Mouse (Mus musculus): ENCODE measurements around the gene Trim11. TPM values are rescaled to one million over a fixed set of nuclear protein-coding genes. Genes with fewer than 3 reads are reported as not detected.
"Not testable (repeated sequence)": the region's sequence is repeated elsewhere in the genome, so short reads cannot be mapped to it uniquely, and the experiment has no call there.

The Trim11 gene
- polyA plus RNA-seq, 1 experiment from 2014 or later, result 36.1 TPM

GRCm38 (mm10) chr11:58951210-58951609 is 26.7 kb upstream of the Trim11 start:
- no peak overlapping the region for H3K4me2 ChIP-seq (ENCODE audit: low read length)
- no peak overlapping the region for H3K4me3 ChIP-seq (ENCODE audit: control insufficient read depth in 1 of 2, insufficient read depth in 1 of 2, low read depth in 1 of 2, low read length in 2 of 2)
- 73% methylated on average over 5 of the region's 5 CpGs for WGBS
- H3K9ac ChIP-seq (ENCODE audit: low read length), result no peak overlapping the region
- ATAC-seq (ENCODE audit: insufficient number of reproducible peaks, insufficient read depth, low FRiP score, low read depth), result no peak
- no peaks in the 10 kb centered on the region for H3K9me3 ChIP-seq (ENCODE audit: control insufficient read depth, low read length)
- H3K27ac ChIP-seq (replicated peaks in 1 of 2; ENCODE audit: control insufficient read depth in 1 of 2, insufficient read depth in 1 of 2, low read depth in 2 of 2, low read length in 2 of 2), result no peak overlapping the region
- H3K4me1 ChIP-seq (ENCODE audit: control insufficient read depth in 2 of 2, insufficient read depth in 2 of 2, low read length in 2 of 2), result peaks cover 8 to 18% of the 10 kb centered on the region in 2 experiments
- H3K27me3 ChIP-seq (ENCODE audit: control insufficient read depth, insufficient read depth, low read length), result peaks cover 13% of the 10 kb centered on the region; the same call in 1 of the 2 replicates
- no peaks in the 10 kb centered on the region for H3K36me3 ChIP-seq (ENCODE audit: control insufficient read depth, insufficient read depth, low read length)

GRCm38 (mm10) chr11:58953351-58954169 is 24.3 kb upstream of the Trim11 start:
- peaks cover 7% of the 10 kb centered on the region; the same call in 1 of the 2 replicates for H3K27me3 ChIP-seq (ENCODE audit: control insufficient read depth, insufficient read depth, low read length)
- H3K4me2 ChIP-seq (ENCODE audit: low read length), result peak overlapping the region; percentile 95
- H3K4me3 ChIP-seq (ENCODE audit: control insufficient read depth in 1 of 2, insufficient read depth in 1 of 2, low read depth in 1 of 2, low read length in 2 of 2), result peak overlapping the region; percentile 55 to 57
- H3K27ac ChIP-seq (replicated peaks in 1 of 2; ENCODE audit: control insufficient read depth in 1 of 2, insufficient read depth in 1 of 2, low read depth in 2 of 2, low read length in 2 of 2), result peak overlapping the region; percentile 76 to 96
- H3K36me3 ChIP-seq (ENCODE audit: control insufficient read depth, insufficient read depth, low read length), result peaks cover 21% of the 10 kb centered on the region
- H3K9ac ChIP-seq (ENCODE audit: low read length), result peak overlapping the region; percentile 83
- H3K9me3 ChIP-seq (ENCODE audit: control insufficient read depth, low read length), result no peaks in the 10 kb centered on the region
- ATAC-seq (ENCODE audit: insufficient number of reproducible peaks, insufficient read depth, low FRiP score, low read depth), result peak; percentile 33
- peaks cover 9 to 29% of the 10 kb centered on the region in 2 experiments for H3K4me1 ChIP-seq (ENCODE audit: control insufficient read depth in 2 of 2, insufficient read depth in 2 of 2, low read length in 2 of 2)
- 1% methylated on average over 33 of the region's 33 CpGs for WGBS

DNA sequence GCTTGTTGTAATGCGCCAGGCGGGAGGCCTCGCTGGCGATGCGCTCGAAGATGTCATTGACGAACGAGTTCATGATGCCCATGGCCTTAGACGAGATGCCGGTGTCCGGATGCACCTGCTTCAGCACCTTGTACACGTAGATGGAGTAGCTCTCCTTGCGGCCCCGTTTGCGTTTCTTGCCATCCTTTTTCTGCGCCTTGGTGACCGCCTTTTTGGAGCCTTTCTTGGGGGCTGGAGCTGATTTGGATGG is 23.8 kb upstream of the Trim11 start:
- peaks cover 9 to 30% of the 10 kb centered on the region in 2 experiments for H3K4me1 ChIP-seq (ENCODE audit: control insufficient read depth in 2 of 2, insufficient read depth in 2 of 2, low read length in 2 of 2)
- H3K4me3 ChIP-seq (ENCODE audit: control insufficient read depth in 1 of 2, insufficient read depth in 1 of 2, low read depth in 1 of 2, low read length in 2 of 2), result peak overlapping the region; percentile 55 to 57
- peak overlapping the region; percentile 95 for H3K4me2 ChIP-seq (ENCODE audit: low read length)
- H3K9ac ChIP-seq (ENCODE audit: low read length), result peak overlapping the region; percentile 83
- H3K36me3 ChIP-seq (ENCODE audit: control insufficient read depth, insufficient read depth, low read length), result peaks cover 22% of the 10 kb centered on the region
- ATAC-seq (ENCODE audit: insufficient number of reproducible peaks, insufficient read depth, low FRiP score, low read depth); H3K27me3 ChIP-seq (ENCODE audit: control insufficient read depth, insufficient read depth, low read length); H3K9me3 ChIP-seq (ENCODE audit: control insufficient read depth, low read length): not testable (repeated sequence)
- WGBS, result under 1% methylated on average over 17 of the region's 17 CpGs
- peak overlapping the region; percentile 76 to 96 for H3K27ac ChIP-seq (replicated peaks in 1 of 2; ENCODE audit: control insufficient read depth in 1 of 2, insufficient read depth in 1 of 2, low read depth in 2 of 2, low read length in 2 of 2)

DNA sequence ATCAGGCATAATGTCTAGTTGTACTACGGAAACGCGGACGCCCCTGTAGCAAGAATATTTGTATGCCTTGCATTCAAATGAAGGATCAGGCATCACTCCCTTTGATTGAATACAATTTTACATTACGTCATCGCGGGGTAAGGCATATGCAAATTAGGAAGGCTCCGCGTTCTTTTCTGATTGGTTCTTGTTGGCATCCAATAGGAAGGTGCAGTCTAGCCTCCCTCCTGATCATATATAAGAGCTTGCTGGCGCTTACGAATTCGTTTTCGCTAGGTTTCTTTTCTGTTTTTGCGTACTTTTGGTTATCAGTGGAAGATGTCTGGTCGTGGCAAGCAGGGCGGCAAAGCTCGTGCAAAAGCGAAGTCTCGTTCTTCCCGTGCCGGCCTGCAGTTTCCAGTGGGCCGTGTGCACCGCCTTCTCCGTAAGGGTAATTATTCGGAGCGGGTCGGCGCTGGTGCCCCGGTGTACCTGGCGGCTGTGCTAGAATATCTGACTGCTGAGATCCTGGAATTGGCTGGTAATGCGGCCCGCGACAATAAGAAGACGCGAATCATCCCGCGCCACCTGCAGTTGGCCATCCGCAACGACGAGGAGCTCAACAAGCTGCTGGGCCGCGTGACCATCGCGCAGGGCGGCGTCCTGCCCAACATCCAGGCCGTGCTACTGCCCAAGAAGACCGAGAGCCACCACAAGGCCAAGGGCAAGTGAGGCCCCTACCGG is 23.3 kb upstream of the Trim11 start, which contains the start of the genes Hist3h2a and Trim17:
TSS of gene Hist3h2a (plus strand) at position 266 of the 723 bp plus-strand sequence.
TSS of gene Trim17 (plus strand) at position 266 of the 723 bp plus-strand sequence.
- Histone ChIP-seq H3K27me3 (ENCODE audit: control insufficient read depth, insufficient read depth, low read length) (peaks cover 7% of the 10 kb centered on the region; the same call in 1 of the 2 replicates), H3K4me3 (ENCODE audit: control insufficient read depth in 1 of 2, insufficient read depth in 1 of 2, low read depth in 1 of 2, low read length in 2 of 2) (peak within 1 kb of the TSS; percentile 57 to 63), H3K27ac (replicated peaks in 1 of 2; ENCODE audit: control insufficient read depth in 1 of 2, insufficient read depth in 1 of 2, low read depth in 2 of 2, low read length in 2 of 2) (peak within 1 kb of the TSS; percentile 96 to 98), H3K4me1 (ENCODE audit: control insufficient read depth in 2 of 2, insufficient read depth in 2 of 2, low read length in 2 of 2) (peaks cover 8 to 35% of the 10 kb centered on the region in 2 experiments), H3K9me3 (ENCODE audit: control insufficient read depth, low read length) (no peaks in the 10 kb centered on the region), H3K36me3 (ENCODE audit: control insufficient read depth, insufficient read depth, low read length) (peaks cover 22% of the 10 kb centered on the region), H3K9ac (ENCODE audit: low read length) (peak within 1 kb of the TSS; percentile 83), H3K4me2 (ENCODE audit: low read length) (peak within 1 kb of the TSS; percentile 95)
- ATAC-seq (ENCODE audit: insufficient number of reproducible peaks, insufficient read depth, low FRiP score, low read depth), result peak; percentile 90
- under 1% methylated on average over 49 of the region's 49 CpGs for WGBS

DNA sequence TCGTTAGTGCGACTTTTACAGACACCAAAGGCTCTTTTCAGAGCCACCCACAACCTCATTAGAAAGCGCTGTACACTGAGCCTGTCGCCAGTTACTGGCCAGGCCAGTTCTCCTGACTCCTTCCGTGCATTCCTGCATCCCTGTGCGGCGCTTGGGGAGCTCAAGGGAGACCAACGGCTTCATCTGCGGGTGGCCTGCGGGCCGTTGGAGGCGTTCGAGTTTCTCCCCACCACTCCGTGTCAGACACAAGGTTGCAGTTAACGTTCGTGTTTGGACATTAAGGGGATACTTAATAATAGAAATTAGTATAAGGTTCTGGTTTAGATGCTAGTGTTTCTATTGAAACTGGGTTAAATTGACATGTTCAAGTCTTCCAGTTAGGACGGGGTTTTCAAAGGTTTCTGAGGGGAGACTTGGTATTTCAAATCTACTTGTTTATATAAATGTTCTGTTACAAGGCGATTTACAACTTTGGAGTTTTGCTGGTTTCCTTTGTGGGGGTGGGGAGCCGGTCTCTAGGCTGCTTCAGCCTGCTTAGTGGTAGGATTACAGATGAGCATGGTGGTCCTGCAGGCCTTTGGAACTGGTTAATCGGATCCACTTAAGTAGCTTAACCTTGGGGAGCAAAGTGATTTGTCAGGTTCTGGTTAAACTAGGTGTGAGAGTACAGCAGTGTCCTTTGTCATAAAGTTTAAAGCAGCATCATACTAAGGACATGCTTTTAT is 22.6 kb upstream of the Trim11 start:
- Histone ChIP-seq H3K9me3 (ENCODE audit: control insufficient read depth, low read length) (no peaks in the 10 kb centered on the region), H3K4me1 (ENCODE audit: control insufficient read depth in 2 of 2, insufficient read depth in 2 of 2, low read length in 2 of 2) (peaks cover 9 to 38% of the 10 kb centered on the region in 2 experiments), H3K36me3 (ENCODE audit: control insufficient read depth, insufficient read depth, low read length) (peaks cover 22% of the 10 kb centered on the region), H3K27ac (replicated peaks in 1 of 2; ENCODE audit: control insufficient read depth in 1 of 2, insufficient read depth in 1 of 2, low read depth in 2 of 2, low read length in 2 of 2) (peak overlapping the region; percentile 96 to 98), H3K4me3 (ENCODE audit: control insufficient read depth in 1 of 2, insufficient read depth in 1 of 2, low read depth in 1 of 2, low read length in 2 of 2) (peak overlapping the region; percentile 57 to 63), H3K4me2 (ENCODE audit: low read length) (peak overlapping the region; percentile 95), H3K27me3 (ENCODE audit: control insufficient read depth, insufficient read depth, low read length) (0 out of 2 replicates have a peak, but pooled peaks cover 4% of the 10 kb centered on the region), H3K9ac (ENCODE audit: low read length) (peak overlapping the region; percentile 83)
- ATAC-seq (ENCODE audit: insufficient number of reproducible peaks, insufficient read depth, low FRiP score, low read depth), result no peak; the same call in 1 of the 2 replicates
- WGBS, result under 1% methylated on average over 20 of the region's 20 CpGs

DNA sequence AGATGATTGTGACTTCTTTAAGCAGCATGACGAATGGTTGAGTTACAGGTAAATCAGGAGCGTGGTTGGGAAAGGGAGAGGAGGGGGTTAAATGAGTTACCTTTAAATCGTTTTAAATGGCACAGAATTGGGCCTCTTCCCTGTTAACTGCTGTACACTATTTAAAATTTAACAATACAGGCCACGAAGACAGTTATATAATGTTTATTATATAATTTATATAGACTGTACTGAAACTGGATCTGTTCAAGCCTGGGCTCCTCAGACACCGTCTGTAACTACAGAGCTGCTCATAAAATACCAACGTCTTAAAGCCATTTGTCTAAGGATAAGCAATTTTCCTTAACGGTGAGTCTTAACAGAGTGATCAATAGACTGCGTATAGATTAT is 22.0 kb upstream of the Trim11 start:
- Histone ChIP-seq H3K4me3 (ENCODE audit: control insufficient read depth in 1 of 2, insufficient read depth in 1 of 2, low read depth in 1 of 2, low read length in 2 of 2) (peak overlapping the region; percentile 57 to 63; a peak in 3 of 4 replicates), H3K27ac (replicated peaks in 1 of 2; ENCODE audit: control insufficient read depth in 1 of 2, insufficient read depth in 1 of 2, low read depth in 2 of 2, low read length in 2 of 2) (peak overlapping the region in 1 of 2 experiments; percentile 96; a peak in 2 of 4 replicates), H3K4me1 (ENCODE audit: control insufficient read depth in 2 of 2, insufficient read depth in 2 of 2, low read length in 2 of 2) (peaks cover 9 to 38% of the 10 kb centered on the region in 2 experiments), H3K36me3 (ENCODE audit: control insufficient read depth, insufficient read depth, low read length) (peaks cover 22% of the 10 kb centered on the region), H3K9ac (ENCODE audit: low read length) (peak overlapping the region; percentile 83), H3K4me2 (ENCODE audit: low read length) (peak overlapping the region; percentile 95), H3K27me3 (ENCODE audit: control insufficient read depth, insufficient read depth, low read length) (0 out of 2 replicates have a peak, but pooled peaks cover 6% of the 10 kb centered on the region), H3K9me3 (ENCODE audit: control insufficient read depth, low read length) (no peaks in the 10 kb centered on the region)
- 43% methylated on average over 8 of the region's 8 CpGs for WGBS
- no peak for ATAC-seq (ENCODE audit: insufficient number of reproducible peaks, insufficient read depth, low FRiP score, low read depth)

Measured in heart, embryonic 14.5 days (tissue).